Mouse (Mus musculus) E14TG2a.4 (cell line): ENCODE measurements around the gene Arhgef3.

Experiments
- CTCF ChIP-seq: conservative IDR thresholded peaks from 2 replicates; pipeline ENCODE4 v1.5.1; 2014; ENCODE audit warnings: low read length
- POU5F1 ChIP-seq: IDR thresholded peaks from 2 replicates; pipeline ENCODE4 v1.6.1; 2014; ENCODE audit warnings: low read length, borderline replicate concordance

- no peak for TF ChIP-seq CTCF
- TF ChIP-seq POU5F1 = no peak
Measured at GRCm38 (mm10) chr14:27389722-27390121, 275.0 kb downstream of the Arhgef3 start.
